Mouse (Mus musculus) activated CD4-positive, CD25-positive, alpha-beta regulatory T cell, adult 4 months (primary cell): ENCODE measurements around the gene Ogt. TPM values are rescaled to one million over a fixed set of nuclear protein-coding genes. Genes with fewer than 3 reads are reported as not detected.

Experiments used
- polyA plus RNA-seq, 2 experiments: library from polyadenylated mRNA; unstranded; fragments of 100-300 nt; shearing (Covaris generic); gene quantifications; one replicate each; pipeline ENCODE4 v1.2.1; 2017

Gene Ogt
- polyA plus RNA-seq, 2 experiments from 2014 or later = 157 to 183 TPM

Other genes starting within 250 kb of the Ogt start
- gene Zmym3, start 219.2 kb upstream of the Ogt start, polyA plus RNA-seq = 10 to 100 TPM in 1 of 2 experiments, 1 to 10 TPM in 1; 9.2 to 15.3 TPM
- gene Nono, start 210.7 kb upstream of the Ogt start, polyA plus RNA-seq = 100 to 1,000 TPM; 322 to 342 TPM
- gene Itgb1bp2, start 191.0 kb upstream of the Ogt start, polyA plus RNA-seq = 1 to 10 TPM in 1 of 2 experiments, under 1 TPM in 1; 0.61 to 1.0 TPM
- gene Taf1, start 107.3 kb upstream of the Ogt start, polyA plus RNA-seq = 10 to 100 TPM; 20.9 to 24.0 TPM
- 100 to 1,000 TPM; 250 to 251 TPM for gene Cxcr3, start 94.2 kb downstream of the Ogt start, polyA plus RNA-seq
- gene Gm4779, start 154.4 kb downstream of the Ogt start, polyA plus RNA-seq = not detected
- gene 8030474K03Rik, start 154.6 kb downstream of the Ogt start, polyA plus RNA-seq = not detected
- 1 to 10 TPM; 1.6 to 3.3 TPM for gene Nhsl2, start 209.3 kb downstream of the Ogt start, polyA plus RNA-seq